Mouse (Mus musculus) layer of hippocampus, postnatal 14 days (tissue): ENCODE data around the gene Map2k1. TPM values are rescaled to one million over a fixed set of nuclear protein-coding genes. Genes with fewer than 3 reads are reported as not detected.
"Not testable (repeated sequence)": the region's sequence is repeated elsewhere in the genome, so short reads cannot be mapped to it uniquely, and the experiment has no call there.

Experiments used
- DNase-seq, 2 experiments: peaks; one replicate each; pipeline ENCODE4 v3.0.0; 2021 to 2022; ENCODE audit warnings: low spot score in 2 of 2, mixed read lengths in 1 of 2
- total RNA-seq, 2 experiments: library from RNA; stranded (reverse); gene quantifications; 2 replicates each; pipeline ENCODE4 v1.2.3; 2021

Map2k1 gene
- total RNA-seq, 2 experiments from 2014 or later, result 192 to 203 TPM

GRCm38 (mm10) chr9:64214452-64214851, 39.0 kb downstream of the Map2k1 start:
- no peak for DNase-seq

GRCm38 (mm10) chr9:64207509-64208084, 45.8 kb downstream of the Map2k1 start:
- DNase-seq, result no peak

GRCm38 (mm10) chr9:64202866-64203265, 50.6 kb downstream of the Map2k1 start:
- no peak for DNase-seq

GRCm38 (mm10) chr9:64202331-64202730, 51.1 kb downstream of the Map2k1 start:
- DNase-seq, result no peak

GRCm38 (mm10) chr9:64199897-64200296, 53.5 kb downstream of the Map2k1 start:
- DNase-seq, result no peak

GRCm38 (mm10) chr9:64198763-64199418, 54.5 kb downstream of the Map2k1 start:
- not testable (repeated sequence) for DNase-seq

GRCm38 (mm10) chr9:64198068-64198762, 55.2 kb downstream of the Map2k1 start:
- DNase-seq, result no peak

- no peak for DNase-seq
Observed at GRCm38 (mm10) chr9:64197524-64197923, 55.9 kb downstream of the Map2k1 start.

- peak; percentile 36 to 58 for DNase-seq
Observed at GRCm38 (mm10) chr9:64195554-64195953, 57.9 kb downstream of the Map2k1 start.

GRCm38 (mm10) chr9:64193879-64194278, 59.6 kb downstream of the Map2k1 start:
- DNase-seq, result no peak

- DNase-seq, result no peak
Observed at GRCm38 (mm10) chr9:64184166-64184840, 69.1 kb downstream of the Map2k1 start.

GRCm38 (mm10) chr9:64183295-64183694, 70.1 kb downstream of the Map2k1 start:
- DNase-seq, result not testable (repeated sequence)

- peak; percentile 91 for DNase-seq
Observed at GRCm38 (mm10) chr9:64178974-64179646, 74.3 kb downstream of the Map2k1 start, which contains the start of gene Snapc5. Gene Snapc5 (plus strand): TSS chr9:64179274.

- DNase-seq, result no peak
Observed at GRCm38 (mm10) chr9:64178610-64178973, 74.8 kb downstream of the Map2k1 start.

GRCm38 (mm10) chr9:64175378-64175777, 78.1 kb downstream of the Map2k1 start:
- DNase-seq, result peak; percentile 40 to 73

- no peak for DNase-seq
Observed at GRCm38 (mm10) chr9:64174766-64175165, 78.7 kb downstream of the Map2k1 start.

GRCm38 (mm10) chr9:64174341-64174740, 79.1 kb downstream of the Map2k1 start:
- DNase-seq, result no peak

GRCm38 (mm10) chr9:64173666-64174220, 79.7 kb downstream of the Map2k1 start:
- DNase-seq, result no peak

GRCm38 (mm10) chr9:64172816-64173665, 80.4 kb downstream of the Map2k1 start, which contains the start of the genes Zwilch and Rpl4:
Gene Zwilch (minus strand): TSS chr9:64173104.
Gene Rpl4 (plus strand): TSS chr9:64173375.
- peak; percentile 85 to 86 for DNase-seq
